Mouse (Mus musculus): Measurements from ENCODE around the gene Gm20388. TPM values are rescaled to one million over a fixed set of nuclear protein-coding genes. Genes with fewer than 3 reads are reported as not detected.

Gm20388 gene
- polyA plus RNA-seq, 1 experiment from 2014 or later, result not detected

GRCm38 (mm10) chr8:120007178-120007577 lies 96.5 kb downstream of the Gm20388 start:
- Histone ChIP-seq H3K36me3 (ENCODE audit: control insufficient read depth, insufficient read depth, low read length) (no peaks in the 10 kb centered on the region), H3K9me3 (ENCODE audit: control insufficient read depth, low read length) (no peaks in the 10 kb centered on the region), H3K4me1 (replicated peaks; ENCODE audit: control insufficient read depth, insufficient read depth) (no peaks in the 10 kb centered on the region), H3K27ac (replicated peaks) (no peak overlapping the region), H3K4me3 (ENCODE audit: low read depth, low read length) (no peak overlapping the region), H3K27me3 (ENCODE audit: control insufficient read depth, insufficient read depth, low read length) (no peaks in the 10 kb centered on the region), H3K4me2 (replicated peaks; ENCODE audit: low read depth) (no peak overlapping the region), H3K9ac (ENCODE audit: low read length) (no peak overlapping the region)
- TF ChIP-seq CTCF (IDR thresholded peaks at IDR 0.05; ENCODE audit: low read depth) (no peak), EP300 (optimal IDR thresholded peaks at IDR 0.05) (no peak)
- ATAC-seq (ENCODE audit: low FRiP score, low TSS enrichment) (no peak), DNase-seq (ENCODE audit: low spot score) (no peak)
- 73% methylated on average over 9 of the region's 9 CpGs for WGBS

GRCm38 (mm10) chr8:120009284-120009683 lies 98.6 kb downstream of the Gm20388 start:
- no peak for TF ChIP-seq CTCF (IDR thresholded peaks at IDR 0.05; ENCODE audit: low read depth)
- DNase-seq (ENCODE audit: low spot score), result no peak
- H3K4me1 ChIP-seq (replicated peaks; ENCODE audit: control insufficient read depth, insufficient read depth), result peaks cover 1% of the 10 kb centered on the region; the same call in 1 of the 2 replicates
- no peak overlapping the region for H3K9ac ChIP-seq (ENCODE audit: low read length)
- H3K4me2 ChIP-seq (replicated peaks; ENCODE audit: low read depth), result no peak overlapping the region
- H3K4me3 ChIP-seq (ENCODE audit: low read depth, low read length), result no peak overlapping the region
- peak; percentile 52; the same call in 1 of the 2 replicates for ATAC-seq (ENCODE audit: low FRiP score, low TSS enrichment)
- H3K27ac ChIP-seq (replicated peaks), result no peak overlapping the region; the same call in 1 of the 2 replicates
- WGBS, result 70% methylated on average over 6 of the region's 6 CpGs
- H3K36me3 ChIP-seq (ENCODE audit: control insufficient read depth, insufficient read depth, low read length), result no peaks in the 10 kb centered on the region
- H3K9me3 ChIP-seq (ENCODE audit: control insufficient read depth, low read length), result no peaks in the 10 kb centered on the region
- no peaks in the 10 kb centered on the region for H3K27me3 ChIP-seq (ENCODE audit: control insufficient read depth, insufficient read depth, low read length)

DNA sequence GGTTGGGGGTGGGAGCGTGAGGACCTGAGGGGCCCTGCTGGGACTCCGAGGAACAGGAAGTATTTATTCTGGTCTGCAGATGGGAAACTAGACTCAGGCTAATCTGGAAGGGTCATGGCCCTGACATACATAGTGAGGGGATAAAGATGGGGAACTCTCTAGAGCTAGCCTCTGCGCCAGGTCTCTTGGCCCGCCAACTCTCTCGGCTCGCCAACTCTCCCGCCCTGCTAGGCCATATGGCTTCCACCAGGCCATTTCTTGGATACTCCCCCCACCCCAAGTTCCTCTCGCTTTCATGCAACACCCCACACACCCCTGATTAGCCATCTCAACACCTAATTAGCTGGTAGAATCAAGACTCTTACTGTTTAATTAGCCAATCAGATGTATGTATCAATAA lies 101.8 kb downstream of the Gm20388 start:
- no peaks in the 10 kb centered on the region for H3K9me3 ChIP-seq (ENCODE audit: control insufficient read depth, low read length)
- DNase-seq (ENCODE audit: low spot score) (no peak), ATAC-seq (ENCODE audit: low FRiP score, low TSS enrichment) (no peak)
- H3K27ac ChIP-seq (replicated peaks), result no peak overlapping the region
- H3K36me3 ChIP-seq (ENCODE audit: control insufficient read depth, insufficient read depth, low read length), result no peaks in the 10 kb centered on the region
- H3K4me2 ChIP-seq (replicated peaks; ENCODE audit: low read depth), result no peak overlapping the region
- H3K4me1 ChIP-seq (replicated peaks; ENCODE audit: control insufficient read depth, insufficient read depth), result peaks cover 5% of the 10 kb centered on the region; the same call in 1 of the 2 replicates
- no peak overlapping the region for H3K9ac ChIP-seq (ENCODE audit: low read length)
- no peak overlapping the region for H3K4me3 ChIP-seq (ENCODE audit: low read depth, low read length)
- no peaks in the 10 kb centered on the region for H3K27me3 ChIP-seq (ENCODE audit: control insufficient read depth, insufficient read depth, low read length)
- TF ChIP-seq CTCF (IDR thresholded peaks at IDR 0.05; ENCODE audit: low read depth) (no peak), EP300 (optimal IDR thresholded peaks at IDR 0.05) (no peak)
- 66% methylated on average over 8 of the region's 8 CpGs for WGBS

DNA sequence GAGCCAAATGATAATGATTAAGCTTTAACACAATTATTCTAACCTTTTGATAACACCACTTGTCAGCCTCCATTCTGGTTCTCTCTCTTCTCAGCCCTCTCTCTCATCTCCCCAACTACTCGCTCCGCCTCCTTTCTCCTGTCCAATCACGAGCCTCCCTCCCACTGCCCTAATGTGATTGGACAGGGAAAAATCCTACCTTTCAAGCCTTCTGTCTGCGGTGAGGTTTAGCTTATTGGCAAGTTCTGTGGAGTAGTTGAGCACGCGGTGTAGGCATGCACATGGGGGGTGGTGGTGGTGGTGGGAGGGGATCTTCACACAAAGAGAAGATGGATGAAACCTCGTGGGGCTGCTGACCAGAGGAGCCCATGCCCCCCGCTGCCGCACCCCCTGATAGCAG lies 102.3 kb downstream of the Gm20388 start:
- no peak overlapping the region for H3K4me3 ChIP-seq (ENCODE audit: low read depth, low read length)
- no peak overlapping the region for H3K9ac ChIP-seq (ENCODE audit: low read length)
- H3K4me1 ChIP-seq (replicated peaks; ENCODE audit: control insufficient read depth, insufficient read depth), result peaks cover 5% of the 10 kb centered on the region; the same call in 1 of the 2 replicates
- H3K27ac ChIP-seq (replicated peaks), result no peak overlapping the region
- H3K36me3 ChIP-seq (ENCODE audit: control insufficient read depth, insufficient read depth, low read length), result no peaks in the 10 kb centered on the region
- TF ChIP-seq EP300 (optimal IDR thresholded peaks at IDR 0.05), result no peak
- no peak for TF ChIP-seq CTCF (IDR thresholded peaks at IDR 0.05; ENCODE audit: low read depth)
- H3K9me3 ChIP-seq (ENCODE audit: control insufficient read depth, low read length), result no peaks in the 10 kb centered on the region
- WGBS, result 32% methylated on average over 9 of the region's 9 CpGs
- DNase-seq (ENCODE audit: low spot score), result no peak
- no peak for ATAC-seq (ENCODE audit: low FRiP score, low TSS enrichment)
- H3K4me2 ChIP-seq (replicated peaks; ENCODE audit: low read depth), result no peak overlapping the region
- no peaks in the 10 kb centered on the region for H3K27me3 ChIP-seq (ENCODE audit: control insufficient read depth, insufficient read depth, low read length)

- Histone ChIP-seq H3K4me2 (replicated peaks; ENCODE audit: low read depth) (no peak overlapping the region), H3K9ac (ENCODE audit: low read length) (no peak overlapping the region), H3K27me3 (ENCODE audit: control insufficient read depth, insufficient read depth, low read length) (no peaks in the 10 kb centered on the region), H3K36me3 (ENCODE audit: control insufficient read depth, insufficient read depth, low read length) (no peaks in the 10 kb centered on the region), H3K4me1 (replicated peaks; ENCODE audit: control insufficient read depth, insufficient read depth) (peaks cover 5% of the 10 kb centered on the region; the same call in 1 of the 2 replicates), H3K27ac (replicated peaks) (peak overlapping the region; percentile 49), H3K4me3 (ENCODE audit: low read depth, low read length) (no peak overlapping the region), H3K9me3 (ENCODE audit: control insufficient read depth, low read length) (no peaks in the 10 kb centered on the region)
- no peak; the same call in 1 of the 2 replicates for ATAC-seq (ENCODE audit: low FRiP score, low TSS enrichment)
- TF ChIP-seq EP300 (optimal IDR thresholded peaks at IDR 0.05) (no peak), CTCF (IDR thresholded peaks at IDR 0.05; ENCODE audit: low read depth) (no peak)
- WGBS, result 54% methylated on average over 15 of the region's 15 CpGs
- DNase-seq (ENCODE audit: low spot score), result no peak
Observed at GRCm38 (mm10) chr8:120014267-120015023, 103.8 kb downstream of the Gm20388 start.

- Histone ChIP-seq H3K9me3 (ENCODE audit: control insufficient read depth, low read length) (no peaks in the 10 kb centered on the region), H3K36me3 (ENCODE audit: control insufficient read depth, insufficient read depth, low read length) (peaks cover under 1% of the 10 kb centered on the region; the same call in 1 of the 2 replicates), H3K9ac (ENCODE audit: low read length) (no peak overlapping the region), H3K4me1 (replicated peaks; ENCODE audit: control insufficient read depth, insufficient read depth) (peaks cover 5% of the 10 kb centered on the region; the same call in 1 of the 2 replicates), H3K4me2 (replicated peaks; ENCODE audit: low read depth) (no peak overlapping the region), H3K4me3 (ENCODE audit: low read depth, low read length) (no peak overlapping the region), H3K27me3 (ENCODE audit: control insufficient read depth, insufficient read depth, low read length) (no peaks in the 10 kb centered on the region), H3K27ac (replicated peaks) (no peak overlapping the region)
- ATAC-seq (ENCODE audit: low FRiP score, low TSS enrichment) (no peak), DNase-seq (ENCODE audit: low spot score) (no peak)
- no peak for TF ChIP-seq CTCF (IDR thresholded peaks at IDR 0.05; ENCODE audit: low read depth)
- no peak for TF ChIP-seq EP300 (optimal IDR thresholded peaks at IDR 0.05)
- 76% methylated on average over 8 of the region's 8 CpGs for WGBS
Observed at GRCm38 (mm10) chr8:120015916-120016315, 105.3 kb downstream of the Gm20388 start.
